Mouse (Mus musculus): Measurements from ENCODE around the gene Wscd2. TPM values are rescaled to one million over a fixed set of nuclear protein-coding genes. Genes with fewer than 3 reads are reported as not detected.
A peak's percentile ranks its signal among the peaks of the same experiment; 100 is the strongest.

Gene Wscd2
- total and polyA plus RNA-seq, 3 experiments, result 0.27 TPM; not detected in 2

GRCm38 (mm10) chr5:113620130-113620716 is 130.1 kb downstream of the Wscd2 start:
- peaks cover 91% of the 10 kb centered on the region for H3K9me3 ChIP-seq (replicated peaks)
- H3K36me3 ChIP-seq (replicated peaks), result no peaks in the 10 kb centered on the region
- DNase-seq (ENCODE audit: low spot score) (no peak), ATAC-seq (ENCODE audit: extremely low read depth, insufficient number of reproducible peaks, low FRiP score, poor library complexity, severe bottlenecking) (no peak)
- no peaks in the 10 kb centered on the region for H3K27me3 ChIP-seq (ENCODE audit: insufficient read depth, low read length)
- no peak overlapping the region for H3K4me3 ChIP-seq (ENCODE audit: low read depth, low read length)
- TF ChIP-seq TAL1 (conservative IDR thresholded peaks at IDR 0.05; ENCODE audit: low read depth, low read length) (no peak), GATA2 (IDR thresholded peaks at IDR 0.05; ENCODE audit: borderline replicate concordance, low read depth, low read length) (no peak), POLR2AphosphoS5 (IDR thresholded peaks at IDR 0.05; ENCODE audit: insufficient replicate concordance, low read depth, low read length) (no peak), GATA1 (IDR thresholded peaks at IDR 0.05; ENCODE audit: borderline replicate concordance, low read length) (no peak), CTCF (IDR thresholded peaks at IDR 0.05; ENCODE audit: low read depth, low read length) (no peak)
- H3K4me1 ChIP-seq (ENCODE audit: insufficient read depth, low read depth, low read length), result no peaks in the 10 kb centered on the region

DNA sequence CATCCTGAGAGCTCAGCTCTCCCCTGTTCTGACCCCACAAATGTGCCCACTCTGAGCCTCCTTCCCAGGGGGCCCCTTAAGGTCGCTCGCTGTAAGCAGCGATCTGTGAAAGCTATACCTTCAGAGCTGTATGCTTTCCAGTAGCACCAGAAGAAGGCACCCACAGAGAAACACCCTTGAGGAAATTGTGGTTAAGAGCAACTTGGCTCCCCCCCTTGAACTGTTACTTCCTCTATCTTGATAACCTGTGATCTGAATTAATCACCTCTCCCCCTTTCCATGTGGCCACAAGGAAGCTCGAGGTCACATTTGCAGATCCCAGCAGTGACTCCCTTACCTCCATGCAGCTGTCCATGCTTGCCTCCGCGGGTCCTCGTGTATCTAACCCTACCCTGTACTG is 130.9 kb downstream of the Wscd2 start:
- no peaks in the 10 kb centered on the region for H3K36me3 ChIP-seq (replicated peaks)
- no peaks in the 10 kb centered on the region for H3K27me3 ChIP-seq (ENCODE audit: insufficient read depth, low read length)
- no peak for TF ChIP-seq GATA1 (IDR thresholded peaks at IDR 0.05; ENCODE audit: borderline replicate concordance, low read length)
- TF ChIP-seq POLR2AphosphoS5 (IDR thresholded peaks at IDR 0.05; ENCODE audit: insufficient replicate concordance, low read depth, low read length), result no peak
- ATAC-seq (ENCODE audit: extremely low read depth, insufficient number of reproducible peaks, low FRiP score, poor library complexity, severe bottlenecking) (no peak), DNase-seq (ENCODE audit: low spot score) (no peak)
- no peak overlapping the region for H3K4me3 ChIP-seq (ENCODE audit: low read depth, low read length)
- no peaks in the 10 kb centered on the region for H3K4me1 ChIP-seq (ENCODE audit: insufficient read depth, low read depth, low read length)
- peaks cover 92% of the 10 kb centered on the region for H3K9me3 ChIP-seq (replicated peaks)

DNA sequence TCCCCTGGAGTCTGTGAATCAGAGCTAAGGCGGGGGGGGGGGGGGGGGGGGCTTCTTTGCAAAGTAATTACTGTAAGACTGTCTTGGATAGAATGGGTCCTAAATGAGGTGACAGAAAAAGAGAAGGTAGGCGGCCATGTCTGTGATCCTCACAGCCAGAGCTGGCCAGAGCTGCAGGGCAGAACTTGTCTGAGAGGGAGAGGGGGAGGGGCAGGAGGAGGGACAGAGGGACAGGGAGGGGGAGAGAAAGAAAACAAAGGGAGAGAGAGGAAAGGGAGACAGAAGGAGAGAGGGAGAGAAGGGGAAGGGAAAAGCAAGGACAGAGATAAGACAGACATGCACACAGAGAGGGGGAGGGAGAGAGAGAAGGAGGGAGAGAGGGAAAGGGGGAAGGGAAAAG is 132.9 kb downstream of the Wscd2 start:
- H3K4me3 ChIP-seq (ENCODE audit: low read depth, low read length), result no peak overlapping the region
- TF ChIP-seq GATA1 (IDR thresholded peaks at IDR 0.05; ENCODE audit: borderline replicate concordance, low read length), result no peak
- peaks cover 92% of the 10 kb centered on the region for H3K9me3 ChIP-seq (replicated peaks)
- no peaks in the 10 kb centered on the region for H3K4me1 ChIP-seq (ENCODE audit: insufficient read depth, low read depth, low read length)
- H3K27me3 ChIP-seq (ENCODE audit: insufficient read depth, low read length), result no peaks in the 10 kb centered on the region
- ATAC-seq (ENCODE audit: extremely low read depth, insufficient number of reproducible peaks, low FRiP score, poor library complexity, severe bottlenecking) (no peak), DNase-seq (ENCODE audit: low spot score) (no peak)
- no peaks in the 10 kb centered on the region for H3K36me3 ChIP-seq (replicated peaks)

GRCm38 (mm10) chr5:113625068-113625467 is 134.9 kb downstream of the Wscd2 start:
- no peaks in the 10 kb centered on the region for H3K36me3 ChIP-seq (replicated peaks)
- TF ChIP-seq POLR2AphosphoS5 (IDR thresholded peaks at IDR 0.05; ENCODE audit: insufficient replicate concordance, low read depth, low read length), result no peak
- TF ChIP-seq GATA1 (IDR thresholded peaks at IDR 0.05; ENCODE audit: borderline replicate concordance, low read length), result no peak
- no peak for TF ChIP-seq TAL1 (conservative IDR thresholded peaks at IDR 0.05; ENCODE audit: low read depth, low read length)
- no peak for TF ChIP-seq CTCF (IDR thresholded peaks at IDR 0.05; ENCODE audit: low read depth, low read length)
- TF ChIP-seq GATA2 (IDR thresholded peaks at IDR 0.05; ENCODE audit: borderline replicate concordance, low read depth, low read length), result no peak
- H3K4me3 ChIP-seq (ENCODE audit: low read depth, low read length), result no peak overlapping the region
- ATAC-seq (ENCODE audit: extremely low read depth, insufficient number of reproducible peaks, low FRiP score, poor library complexity, severe bottlenecking) (no peak), DNase-seq (ENCODE audit: low spot score) (no peak)
- no peaks in the 10 kb centered on the region for H3K4me1 ChIP-seq (ENCODE audit: insufficient read depth, low read depth, low read length)
- no peaks in the 10 kb centered on the region for H3K27me3 ChIP-seq (ENCODE audit: insufficient read depth, low read length)
- H3K9me3 ChIP-seq (replicated peaks), result peaks cover 92% of the 10 kb centered on the region

- H3K4me1 ChIP-seq (ENCODE audit: insufficient read depth, low read depth, low read length), result no peaks in the 10 kb centered on the region
- no peaks in the 10 kb centered on the region for H3K27me3 ChIP-seq (ENCODE audit: insufficient read depth, low read length)
- TF ChIP-seq GATA2 (IDR thresholded peaks at IDR 0.05; ENCODE audit: borderline replicate concordance, low read depth, low read length) (no peak), TAL1 (conservative IDR thresholded peaks at IDR 0.05; ENCODE audit: low read depth, low read length) (no peak), GATA1 (IDR thresholded peaks at IDR 0.05; ENCODE audit: borderline replicate concordance, low read length) (no peak), POLR2AphosphoS5 (IDR thresholded peaks at IDR 0.05; ENCODE audit: insufficient replicate concordance, low read depth, low read length) (no peak), CTCF (IDR thresholded peaks at IDR 0.05; ENCODE audit: low read depth, low read length) (no peak)
- ATAC-seq (ENCODE audit: extremely low read depth, insufficient number of reproducible peaks, low FRiP score, poor library complexity, severe bottlenecking) (no peak), DNase-seq (ENCODE audit: low spot score) (no peak)
- peaks cover 94% of the 10 kb centered on the region for H3K9me3 ChIP-seq (replicated peaks)
- no peaks in the 10 kb centered on the region for H3K36me3 ChIP-seq (replicated peaks)
- H3K4me3 ChIP-seq (ENCODE audit: low read depth, low read length), result no peak overlapping the region
Observed at GRCm38 (mm10) chr5:113626352-113626751, 136.2 kb downstream of the Wscd2 start.

GRCm38 (mm10) chr5:113626991-113627390 is 136.9 kb downstream of the Wscd2 start:
- ATAC-seq (ENCODE audit: extremely low read depth, insufficient number of reproducible peaks, low FRiP score, poor library complexity, severe bottlenecking), result no peak
- DNase-seq (ENCODE audit: low spot score), result no peak
- H3K9me3 ChIP-seq (replicated peaks), result peaks cover 95% of the 10 kb centered on the region
- no peaks in the 10 kb centered on the region for H3K4me1 ChIP-seq (ENCODE audit: insufficient read depth, low read depth, low read length)
- peak overlapping the region; percentile 16; the same call in 1 of the 2 replicates for H3K4me3 ChIP-seq (ENCODE audit: low read depth, low read length)
- no peaks in the 10 kb centered on the region for H3K36me3 ChIP-seq (replicated peaks)
- TF ChIP-seq GATA1 (IDR thresholded peaks at IDR 0.05; ENCODE audit: borderline replicate concordance, low read length), result no peak
- TF ChIP-seq CTCF (IDR thresholded peaks at IDR 0.05; ENCODE audit: low read depth, low read length), result no peak
- TF ChIP-seq TAL1 (conservative IDR thresholded peaks at IDR 0.05; ENCODE audit: low read depth, low read length), result no peak
- no peak for TF ChIP-seq GATA2 (IDR thresholded peaks at IDR 0.05; ENCODE audit: borderline replicate concordance, low read depth, low read length)
- TF ChIP-seq POLR2AphosphoS5 (IDR thresholded peaks at IDR 0.05; ENCODE audit: insufficient replicate concordance, low read depth, low read length), result no peak
- H3K27me3 ChIP-seq (ENCODE audit: insufficient read depth, low read length), result no peaks in the 10 kb centered on the region
